Mouse (Mus musculus): ENCODE results near the gene Nkiras1. TPM values are rescaled to one million over a fixed set of nuclear protein-coding genes. Genes with fewer than 3 reads are reported as not detected.

Nkiras1 gene
- polyA plus RNA-seq, 3 experiments from 2014 or later = 23.8 to 32.7 (median 27.0) TPM

Other genes starting within 250 kb of the Nkiras1 start
- 10 to 100 TPM in 2 of 3 experiments, 1 to 10 TPM in 1; 8.5 to 15.0 (median 13.0) TPM for gene Nr1d2, start 32.0 kb upstream of the Nkiras1 start, polyA plus RNA-seq (2017; shearing (Covaris generic))
- gene Rpl15, start 255 bp downstream of the Nkiras1 start, polyA plus RNA-seq (2017; shearing (Covaris generic)) = 1,000 to 10,000 TPM in 2 of 3 experiments, 100 to 1,000 TPM in 1; 763 to 1,029 (median 1,027) TPM
- 10 to 100 TPM; 36.4 to 53.2 (median 52.3) TPM for gene Ube2e1, start 60.7 kb downstream of the Nkiras1 start, polyA plus RNA-seq (2017; shearing (Covaris generic))

Measured in inflammation-experienced regulatory T-cells, adult 6 months (primary cell).